Mouse (Mus musculus): Measurements from ENCODE around the gene Tex19.1.

DNA sequence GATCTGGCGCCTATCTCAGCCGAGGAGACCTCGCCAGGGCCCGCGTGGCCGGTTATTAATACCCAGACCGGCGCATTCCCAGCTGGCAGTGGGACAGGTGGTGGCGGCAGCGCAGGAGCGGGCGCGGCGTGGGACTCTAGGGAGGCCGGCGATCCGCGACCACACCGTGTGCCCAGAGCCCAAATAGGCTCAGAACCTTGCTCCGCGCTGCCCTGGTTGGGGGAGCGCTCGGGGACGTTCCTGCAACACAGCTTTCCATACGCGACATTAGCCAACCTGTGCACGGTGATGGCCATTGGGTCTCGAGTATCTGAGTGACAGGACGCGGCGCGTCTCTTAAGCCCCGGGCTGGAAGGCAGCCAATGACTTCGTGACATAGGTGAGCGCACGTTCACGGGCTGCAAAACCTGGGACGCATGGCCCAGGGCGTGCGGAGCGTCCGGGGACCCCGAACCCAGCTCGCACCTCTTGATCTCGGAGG lies 10.5 kb downstream of the Tex19.1 start:
- TF ChIP-seq EP300 (optimal IDR thresholded peaks at IDR 0.05) (no peak), CTCF (IDR thresholded peaks at IDR 0.05; ENCODE audit: low read depth) (no peak)
